Mouse (Mus musculus) limb, embryonic 14.5 days (tissue): ENCODE data around the gene Wfdc8. TPM values are rescaled to one million over a fixed set of nuclear protein-coding genes. Genes with fewer than 3 reads are reported as not detected.

ENCODE experiments used
- ATAC-seq: fragments of 200-750 bp; cut with Nextera tagmentation; 2 replicates; pipeline ENCODE4 v1.8.0; 2017; ENCODE audit warnings: low read depth, moderate number of reproducible peaks, moderate TSS enrichment; ENCODE audit not compliant: low FRiP score
- DNase-seq: peaks from one replicate; pipeline ENCODE4 v3.0.0-alpha.2; 2015; ENCODE audit warnings: low spot score
- H3K27ac ChIP-seq: fragments of 300-500 bp; sonication (generic); replicated peaks from 2 replicates; pipeline ENCODE4 v1.5.1; 2014; ENCODE audit warnings: low read depth, mild to moderate bottlenecking, low read length, moderate library complexity, mixed read lengths
- H3K27me3 ChIP-seq: fragments of 300-500 bp; sonication (generic); 2 replicates; pipeline ENCODE4 v1.6.1; 2014; ENCODE audit warnings: low read length, mixed read lengths; ENCODE audit not compliant: control insufficient read depth, insufficient read depth
- H3K36me3 ChIP-seq: fragments of 300-500 bp; sonication (generic); 2 replicates; pipeline ENCODE4 v1.6.1; 2014; ENCODE audit warnings: mild to moderate bottlenecking, low read length, moderate library complexity, mixed read lengths; ENCODE audit not compliant: control insufficient read depth, insufficient read depth
- H3K4me1 ChIP-seq: fragments of 300-500 bp; sonication (generic); 2 replicates; pipeline ENCODE4 v1.6.1; 2014; ENCODE audit warnings: antibody characterized with exemption, low read length, mixed read lengths; ENCODE audit not compliant: control insufficient read depth, insufficient read depth
- H3K4me2 ChIP-seq: fragments of 300-500 bp; sonication (generic); replicated peaks from 2 replicates; pipeline ENCODE4 v1.6.1; 2014; ENCODE audit warnings: low read depth, mild to moderate bottlenecking, low read length, moderate library complexity; ENCODE audit not compliant: severe bottlenecking
- H3K4me3 ChIP-seq: fragments of 300-500 bp; sonication (generic); replicated peaks from 2 replicates; pipeline ENCODE4 v1.5.1; 2014; ENCODE audit warnings: low read length
- H3K9ac ChIP-seq: fragments of 300-500 bp; sonication (generic); 2 replicates; pipeline ENCODE4 v1.6.1; 2014; ENCODE audit warnings: mild to moderate bottlenecking, low read depth, low read length, moderate library complexity; ENCODE audit not compliant: severe bottlenecking
- H3K9me3 ChIP-seq: fragments of 300-500 bp; sonication (generic); 2 replicates; pipeline ENCODE4 v1.6.1; 2016; ENCODE audit warnings: low read length; ENCODE audit not compliant: control insufficient read depth
- POLR2A ChIP-seq: fragments of 200-500 bp; IDR thresholded peaks from 2 replicates; pipeline ENCODE4 v1.8.0; 2012; ENCODE audit warnings: inconsistent platforms, mild to moderate bottlenecking, moderate library complexity, borderline replicate concordance; ENCODE audit not compliant: insufficient read depth, insufficient read length; ENCODE audit errors: extremely low read depth
- WGBS: fragments of 180-500 bp; shearing (Covaris S2); extraction: QIAGEN DNeasy Blood & Tissue Kit; methylation state at CpG from one replicate; pipeline ENCODE4 v1.1.7; 2014; 5-methylcytosine and 5-hydroxymethylcytosine counted together
- polyA plus RNA-seq, 2 experiments: library from polyadenylated mRNA; depleted of rRNA in 1 of 2; stranded (reverse) in 1 of 2; unstranded in 1 of 2; fragments of >200 nt; fragmentation: Nextera tagmentation in 1 of 2; extraction: Ambion mirVana in 1 of 2; gene quantifications; 2 replicates each; pipeline versions ENCODE4 v1.2.1 to v1.2.3; 2012 to 2014

Gene Wfdc8
- polyA plus RNA-seq, 2 experiments: not detected

DNA sequence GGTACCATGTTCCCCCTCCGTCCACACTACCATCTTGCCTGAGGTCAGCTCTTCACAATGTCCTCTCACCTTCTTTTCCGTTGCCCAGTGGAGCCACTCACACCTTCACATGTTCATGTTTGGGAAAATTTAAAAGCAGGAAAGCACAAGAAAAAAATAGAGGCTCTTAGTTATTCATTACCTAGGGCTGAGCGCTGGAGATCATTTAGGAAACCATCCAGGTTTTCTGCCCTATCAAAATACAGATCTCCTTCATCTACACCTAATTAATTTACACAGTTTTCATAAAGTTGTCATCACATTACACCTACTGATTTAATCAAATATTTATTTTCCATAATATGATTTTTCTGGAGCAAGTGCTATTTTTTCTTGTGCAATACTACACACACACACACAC, 25.3 kb upstream of the Wfdc8 start, which contains the start of gene Wfdc16:
TSS of gene Wfdc16 (minus strand) at position 101 of the 400 bp plus-strand sequence.
- H3K9ac ChIP-seq: no peak within 1 kb of the TSS
- no peaks in the 10 kb centered on the region for H3K27me3 ChIP-seq
- TF ChIP-seq POLR2A: no peak
- no peak within 1 kb of the TSS for H3K4me3 ChIP-seq
- H3K4me2 ChIP-seq: no peak within 1 kb of the TSS
- H3K9me3 ChIP-seq: no peaks in the 10 kb centered on the region
- DNase-seq (no peak), ATAC-seq (no peak)
- 90% methylated on average over 3 of the region's 3 CpGs for WGBS
- no peaks in the 10 kb centered on the region for H3K4me1 ChIP-seq
- no peak within 1 kb of the TSS for H3K27ac ChIP-seq
- no peaks in the 10 kb centered on the region for H3K36me3 ChIP-seq

DNA sequence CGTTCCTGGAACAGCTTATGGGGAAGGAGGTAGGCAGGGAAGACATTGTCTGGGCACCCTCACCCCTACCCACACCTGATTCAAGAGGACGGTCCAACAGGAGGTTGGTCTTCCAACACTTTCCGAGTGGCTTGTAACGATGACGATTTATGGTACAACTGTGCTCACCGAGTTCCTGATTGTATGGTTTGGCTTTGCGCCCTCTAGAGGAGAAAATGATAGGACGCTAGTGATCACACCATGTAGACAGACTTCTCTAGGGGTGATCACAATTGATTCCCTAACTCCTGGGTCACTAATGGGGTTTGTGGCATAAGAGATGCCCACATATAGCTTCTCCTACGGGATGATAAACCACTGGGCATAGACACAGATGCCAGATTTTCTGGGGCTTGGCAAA, 21.8 kb upstream of the Wfdc8 start:
- WGBS: 79% methylated on average over 9 of the region's 9 CpGs
- Histone ChIP-seq H3K9me3 (no peaks in the 10 kb centered on the region), H3K9ac (no peak overlapping the region), H3K27me3 (no peaks in the 10 kb centered on the region), H3K4me3 (no peak overlapping the region), H3K4me1 (no peaks in the 10 kb centered on the region), H3K4me2 (no peak overlapping the region), H3K36me3 (no peaks in the 10 kb centered on the region), H3K27ac (no peak overlapping the region)
- ATAC-seq: no peak
- no peak for TF ChIP-seq POLR2A
- no peak for DNase-seq

DNA sequence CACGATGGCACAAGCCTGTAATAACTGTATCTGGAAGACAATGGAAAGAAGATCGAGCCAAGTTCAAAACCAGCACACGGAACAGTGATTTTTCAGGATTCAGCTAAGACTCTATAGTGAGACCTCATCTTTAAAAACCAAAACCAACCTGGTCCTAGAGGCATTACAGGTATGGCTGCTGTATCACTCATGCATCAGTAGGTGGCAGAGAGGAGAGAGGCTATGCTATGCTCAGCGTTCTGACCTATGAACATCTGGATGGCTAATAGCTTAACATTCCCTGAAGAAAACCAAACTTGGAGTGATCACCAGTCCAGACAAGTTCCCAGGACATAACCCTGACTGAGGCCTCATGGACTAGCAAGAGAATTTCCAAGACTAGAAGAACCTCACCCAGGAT, 8.3 kb upstream of the Wfdc8 start:
- TF ChIP-seq POLR2A: no peak
- ATAC-seq (no peak), DNase-seq (no peak)
- Histone ChIP-seq H3K27me3 (no peaks in the 10 kb centered on the region; the same call in 1 of the 2 replicates), H3K4me1 (no peaks in the 10 kb centered on the region), H3K27ac (no peak overlapping the region), H3K4me3 (no peak overlapping the region), H3K4me2 (no peak overlapping the region), H3K9ac (no peak overlapping the region), H3K36me3 (no peaks in the 10 kb centered on the region), H3K9me3 (no peaks in the 10 kb centered on the region)
- 82% methylated on average over 4 of the region's 4 CpGs for WGBS

DNA sequence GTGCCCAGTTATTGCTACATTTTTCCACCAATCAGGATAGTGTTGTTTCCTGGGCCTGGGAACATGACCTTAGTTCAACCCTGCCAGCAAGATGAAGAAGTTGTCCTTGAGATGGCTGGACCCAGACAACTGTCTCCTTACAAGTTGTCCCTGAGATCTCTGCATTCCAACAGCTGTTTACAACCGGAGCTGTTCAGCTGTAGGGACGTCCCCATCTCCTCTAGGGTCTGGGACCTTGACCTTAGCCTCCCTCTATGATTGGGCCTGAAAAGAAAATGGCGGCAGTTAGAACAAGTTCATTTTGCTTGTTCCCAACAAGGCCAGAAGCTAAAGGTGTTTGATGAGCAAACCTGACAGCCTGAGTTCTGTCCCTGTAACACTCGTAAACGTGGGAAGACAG, 5.6 kb upstream of the Wfdc8 start:
- Histone ChIP-seq H3K27ac (no peak overlapping the region), H3K27me3 (no peaks in the 10 kb centered on the region), H3K4me3 (no peak overlapping the region), H3K4me1 (no peaks in the 10 kb centered on the region), H3K9ac (no peak overlapping the region), H3K9me3 (no peaks in the 10 kb centered on the region), H3K36me3 (no peaks in the 10 kb centered on the region), H3K4me2 (no peak overlapping the region)
- ATAC-seq (no peak), DNase-seq (no peak)
- no peak for TF ChIP-seq POLR2A
- 69% methylated on average over 5 of the region's 5 CpGs for WGBS

DNA sequence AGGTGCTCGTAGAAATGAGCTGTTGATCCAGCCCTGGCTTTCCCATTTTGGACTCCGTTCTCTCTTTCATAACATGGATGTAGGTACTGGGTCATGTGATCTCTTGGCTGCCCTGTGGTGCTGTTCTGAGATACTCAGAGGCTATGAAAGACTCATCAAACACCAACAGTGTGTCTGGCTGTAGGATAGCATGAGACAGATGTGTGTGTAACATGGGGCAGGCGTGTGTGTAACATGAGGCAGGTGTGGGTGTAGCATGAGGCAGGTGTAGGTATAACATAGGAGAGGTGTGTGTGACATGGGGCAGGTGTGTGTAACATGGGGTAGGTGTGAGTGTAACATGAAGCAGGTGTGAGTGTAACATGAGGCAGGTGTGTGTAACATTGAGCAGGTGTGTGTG, 2.0 kb upstream of the Wfdc8 start:
- Histone ChIP-seq H3K4me2 (no peak overlapping the region), H3K36me3 (no peaks in the 10 kb centered on the region), H3K9ac (no peak overlapping the region), H3K27me3 (no peaks in the 10 kb centered on the region), H3K9me3 (no peaks in the 10 kb centered on the region), H3K27ac (no peak overlapping the region), H3K4me3 (no peak overlapping the region), H3K4me1 (no peaks in the 10 kb centered on the region)
- ATAC-seq: no peak
- DNase-seq: no peak
- TF ChIP-seq POLR2A: no peak
- WGBS: 92% methylated on average over 3 of the region's 3 CpGs

DNA sequence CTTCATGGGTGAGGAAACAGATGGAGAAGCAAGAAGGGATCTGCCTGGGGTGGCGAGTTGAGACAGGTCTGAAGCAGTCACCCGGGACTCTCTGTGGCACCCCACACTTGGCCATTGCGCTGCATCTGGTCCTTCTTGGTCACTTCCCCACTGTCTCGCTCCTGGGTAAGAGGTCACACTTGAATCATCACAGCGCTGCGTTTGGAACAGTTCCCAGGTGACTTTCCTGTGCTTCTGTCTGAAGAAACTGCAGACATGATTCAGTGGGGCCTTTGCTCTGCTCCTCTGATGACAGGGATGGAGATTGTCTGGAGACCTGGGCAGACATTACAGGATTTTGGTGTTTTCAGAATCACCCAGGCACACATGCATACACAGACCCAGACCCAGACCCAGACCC, 4.6 kb downstream of the Wfdc8 start:
- no peaks in the 10 kb centered on the region for H3K27me3 ChIP-seq
- 71% methylated on average over 6 of the region's 6 CpGs for WGBS
- no peak overlapping the region for H3K4me3 ChIP-seq
- H3K4me2 ChIP-seq: no peak overlapping the region
- ATAC-seq (no peak), DNase-seq (no peak)
- no peak overlapping the region for H3K9ac ChIP-seq
- no peak overlapping the region for H3K27ac ChIP-seq
- no peaks in the 10 kb centered on the region for H3K9me3 ChIP-seq
- H3K36me3 ChIP-seq: no peaks in the 10 kb centered on the region
- H3K4me1 ChIP-seq: no peaks in the 10 kb centered on the region
- TF ChIP-seq POLR2A: no peak
